Comparison of ENCODE assay signal across 26 mouse cellular contexts in the genomic region with DNA sequence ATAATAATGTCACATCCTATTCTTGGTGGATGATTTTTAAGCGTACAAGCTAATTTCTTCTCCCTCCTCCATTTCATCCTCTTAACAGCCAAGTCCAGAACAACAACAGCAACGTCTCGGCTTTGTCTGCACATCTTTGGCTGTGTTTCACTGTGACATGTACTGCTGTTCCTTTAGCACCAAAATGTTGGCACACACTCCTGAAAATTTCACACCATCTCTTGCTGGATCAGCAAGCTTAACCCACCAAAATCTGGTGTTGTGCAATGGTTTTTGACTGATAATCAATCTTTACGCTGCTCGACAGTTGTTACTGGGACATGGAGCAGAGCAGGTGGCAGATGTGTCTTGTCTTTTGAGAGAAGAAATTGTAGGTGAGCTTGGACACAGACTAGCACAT. TPM values are rescaled to one million over a fixed set of nuclear protein-coding genes. Genes with fewer than 3 reads are reported as not detected.
A peak's percentile ranks its signal among the peaks of the same experiment; 100 is the strongest.
DNase-seq lines count a peak whose midpoint lies in the region; ATAC-seq and TF ChIP-seq lines count a peak whose summit lies in the region.
"Had no signal": no experiment of that assay in that cellular context is flagged by ENCODE, and none has a peak within 500 bp of the region (broad histone marks: within the 10 kb centered on the region; RNA-seq: fewer than 3 reads in every experiment).

No protein-coding gene starts in this region.

- 63% methylated on average over 5 of the region's 5 CpGs for WGBS in hindbrain, embryonic 16.5 days
- 82% methylated on average over 5 of the region's 5 CpGs for WGBS in hindbrain, embryonic 12.5 days

- TF ChIP-seq CTCF in brain, embryonic 14.5 days (IDR thresholded peaks at IDR 0.05; ENCODE audit: borderline replicate concordance, extremely low read depth, insufficient read depth, insufficient read length) = no peak

- H3K4me1 ChIP-seq in hindbrain, embryonic 16.5 days (ENCODE audit: control insufficient read depth, insufficient read depth, low read depth, low read length) = no peaks in the 10 kb centered on the region
- H3K4me1 ChIP-seq in hindbrain, embryonic 12.5 days = no peaks in the 10 kb centered on the region
- H3K4me1 ChIP-seq: embryonic facial prominence, embryonic 12.5 days; forebrain, embryonic 12.5 days; heart, embryonic 12.5 days; heart, embryonic 15.5 days; intestine, embryonic 15.5 days had no signal

- TF ChIP-seq POLR2A in brain, embryonic 14.5 days (IDR thresholded peaks at IDR 0.05; ENCODE audit: borderline replicate concordance, extremely low read depth, insufficient read depth, insufficient read length, poor library complexity, severe bottlenecking) = no peak

- intact Hi-C loops in heart, postnatal 10 days (cut with DNase I) = no loop called here

- peak; percentile 55 for DNase-seq in heart, adult 11 months
- no peak for DNase-seq in heart, postnatal 10 days
- DNase-seq in brain, embryonic 14.5 days (ENCODE audit: low read depth) = peak; percentile 72
- no peak for DNase-seq in cerebellum, adult 11 months
- DNase-seq: adrenal gland, adult 2 months; adrenal gland, postnatal 14 days; cerebellum, adult 18-20 months; cerebellum, adult 9-10 months; cerebellum, postnatal 14 days; forebrain, postnatal 0 days; gastrocnemius, adult 2 months; gastrocnemius, postnatal 14 days; heart, adult 18-20 months; heart, postnatal 14 days; heart, postnatal 4 days; kidney, adult 11 months; kidney, adult 8-10 months had no signal

- H3K9ac ChIP-seq in hindbrain, embryonic 16.5 days (ENCODE audit: low read depth, low read length) = no peak overlapping the region
- no peak overlapping the region for H3K9ac ChIP-seq in hindbrain, embryonic 12.5 days
- H3K9ac ChIP-seq: embryonic facial prominence, embryonic 12.5 days; forebrain, embryonic 12.5 days; forebrain, postnatal 0 days; heart, embryonic 12.5 days; heart, embryonic 15.5 days; intestine, embryonic 15.5 days had no signal

- no peaks in the 10 kb centered on the region for H3K27me3 ChIP-seq in hindbrain, embryonic 16.5 days (replicated peaks; ENCODE audit: control insufficient read depth, insufficient read depth, low read length)
- H3K27me3 ChIP-seq in hindbrain, embryonic 12.5 days = peaks cover 2% of the 10 kb centered on the region
- H3K27me3 ChIP-seq: embryonic facial prominence, embryonic 12.5 days; heart, embryonic 12.5 days; heart, embryonic 15.5 days; intestine, embryonic 15.5 days had no signal

- peak; percentile 34; the same call in 1 of the 2 replicates for ATAC-seq in hindbrain, embryonic 16.5 days
- no peak for ATAC-seq in hindbrain, embryonic 12.5 days (ENCODE audit: low FRiP score)
- ATAC-seq: CD4-positive, CD25-positive, alpha-beta regulatory T cell, adult 4 months; forebrain, postnatal 0 days; intestine, embryonic 15.5 days had no signal

- H3K36me3 ChIP-seq in hindbrain, embryonic 16.5 days (ENCODE audit: control insufficient read depth, insufficient read depth, low read length) = no peaks in the 10 kb centered on the region
- no peaks in the 10 kb centered on the region for H3K36me3 ChIP-seq in hindbrain, embryonic 12.5 days
- H3K36me3 ChIP-seq: embryonic facial prominence, embryonic 12.5 days; forebrain, embryonic 12.5 days; heart, embryonic 12.5 days; heart, embryonic 15.5 days; intestine, embryonic 15.5 days had no signal

- H3K4me2 ChIP-seq in hindbrain, embryonic 16.5 days (ENCODE audit: low read length) = no peak overlapping the region
- no peak overlapping the region for H3K4me2 ChIP-seq in hindbrain, embryonic 12.5 days (replicated peaks)
- H3K4me2 ChIP-seq: embryonic facial prominence, embryonic 12.5 days; forebrain, embryonic 12.5 days; heart, embryonic 12.5 days; heart, embryonic 15.5 days; intestine, embryonic 15.5 days had no signal

- H3K4me3 ChIP-seq in hindbrain, embryonic 16.5 days (ENCODE audit: low read length) = no peak overlapping the region
- no peak overlapping the region for H3K4me3 ChIP-seq in hindbrain, embryonic 12.5 days
- H3K4me3 ChIP-seq: embryonic facial prominence, embryonic 12.5 days; erythroblast, embryonic 14.5 days; forebrain, embryonic 12.5 days; gastrocnemius, adult 2 months; heart, embryonic 12.5 days; heart, embryonic 15.5 days; intestine, embryonic 15.5 days had no signal

- no peak overlapping the region for H3K27ac ChIP-seq in hindbrain, embryonic 16.5 days (ENCODE audit: low read depth, low read length)
- no peak overlapping the region for H3K27ac ChIP-seq in hindbrain, embryonic 12.5 days
- H3K27ac ChIP-seq: embryonic facial prominence, embryonic 12.5 days; forebrain, embryonic 12.5 days; gastrocnemius, adult 2 months; heart, embryonic 15.5 days; intestine, embryonic 15.5 days had no signal

- no peaks in the 10 kb centered on the region for H3K9me3 ChIP-seq in hindbrain, embryonic 16.5 days (ENCODE audit: control insufficient read depth, low read length)
- no peaks in the 10 kb centered on the region for H3K9me3 ChIP-seq in hindbrain, embryonic 12.5 days (replicated peaks)
- H3K9me3 ChIP-seq: embryonic facial prominence, embryonic 12.5 days; forebrain, embryonic 12.5 days; heart, embryonic 12.5 days; heart, embryonic 15.5 days; intestine, embryonic 15.5 days had no signal

RNA-seq across cellular contexts. Expression of gene Dnajc24, which starts 38.6 kb away (rescaled TPM):
- 10 to 100 TPM; 12.7 to 15.1 TPM for total RNA-seq in heart, postnatal 10 days (2021)
- polyA plus RNA-seq in hindbrain, embryonic 16.5 days (2015; fragmentation: Nextera tagmentation; extraction: Ambion mirVana) = 26.1 and 35.5 TPM in 2 replicates
- polyA plus RNA-seq in hindbrain, embryonic 12.5 days (2016; fragmentation: Nextera tagmentation; extraction: Ambion mirVana) = 43.6 and 44.3 TPM in 2 replicates
- polyA plus RNA-seq in brain, embryonic 14.5 days (2012; rRNA removed) = 24.9 and 27.7 TPM in 2 replicates

Comparison
In these comparisons a context has a peak if more than half of its experiments do, and no peak if none do; other contexts are left out.
1. DNase-seq: peak in heart, adult 11 months (single experiment) and brain, embryonic 14.5 days (single experiment); none in heart, postnatal 10 days (0 of 2) and cerebellum, adult 11 months (single experiment).